Mouse (Mus musculus) B cell, adult 62 days (primary cell): ENCODE results near the gene Rhoj. TPM values are rescaled to one million over a fixed set of nuclear protein-coding genes. Genes with fewer than 3 reads are reported as not detected.

Source experiments
- total RNA-seq: library from RNA; stranded (reverse); gene quantifications from 4 replicates; pipeline ENCODE4 v1.2.4, GENCODE M21; 2023

Gene Rhoj
- not detected in 4 replicates for total RNA-seq

DNA sequence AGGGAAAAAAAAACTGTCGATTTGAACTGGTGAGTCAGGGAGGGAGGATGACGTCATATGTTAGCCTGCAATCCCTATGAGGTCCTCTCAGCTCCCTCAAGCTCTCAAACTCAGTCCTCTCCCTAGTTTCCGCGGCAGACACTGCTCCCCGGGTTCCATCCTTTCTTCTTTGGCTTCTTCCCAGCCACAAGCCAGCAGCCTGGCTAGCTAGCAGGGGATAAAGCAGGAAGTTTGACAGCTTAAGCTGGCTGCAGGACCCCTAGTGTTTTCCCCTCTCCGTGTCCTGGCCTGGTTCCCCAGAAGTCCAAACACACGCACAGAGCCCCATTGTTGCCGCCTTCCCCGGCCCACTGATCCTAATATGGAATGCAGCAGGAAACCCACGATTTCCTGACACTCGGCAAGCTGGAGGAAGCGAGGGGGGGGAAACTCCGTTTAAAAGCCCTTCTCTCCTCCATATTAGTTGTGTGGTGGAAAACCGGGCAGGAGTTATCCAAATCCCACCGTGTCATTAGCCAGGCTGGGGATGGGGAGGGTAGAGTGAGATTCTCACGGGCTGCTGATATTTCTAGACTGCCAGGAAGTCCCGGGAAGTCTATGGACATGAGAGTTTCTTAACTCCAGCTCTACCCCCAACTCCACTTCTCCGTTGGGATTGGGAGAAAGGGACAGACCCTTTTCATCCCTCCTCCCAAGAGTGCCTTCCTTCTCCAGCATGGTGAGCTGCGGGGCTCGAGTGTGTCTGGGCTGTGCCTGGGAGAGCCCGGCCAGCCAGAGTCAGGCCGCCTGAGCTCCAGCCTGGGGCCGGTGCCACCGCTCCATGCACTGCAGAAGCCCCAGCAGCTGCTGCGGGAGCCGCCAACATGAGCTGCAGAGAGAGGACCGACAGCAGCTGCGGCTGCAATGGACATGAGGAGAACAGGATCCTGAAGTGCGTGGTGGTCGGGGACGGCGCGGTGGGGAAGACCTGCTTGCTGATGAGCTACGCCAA lies at the start of gene Rhoj:
Rhoj (plus strand) TSS at position 362 of the 991 bp plus-strand sequence.

DNA sequence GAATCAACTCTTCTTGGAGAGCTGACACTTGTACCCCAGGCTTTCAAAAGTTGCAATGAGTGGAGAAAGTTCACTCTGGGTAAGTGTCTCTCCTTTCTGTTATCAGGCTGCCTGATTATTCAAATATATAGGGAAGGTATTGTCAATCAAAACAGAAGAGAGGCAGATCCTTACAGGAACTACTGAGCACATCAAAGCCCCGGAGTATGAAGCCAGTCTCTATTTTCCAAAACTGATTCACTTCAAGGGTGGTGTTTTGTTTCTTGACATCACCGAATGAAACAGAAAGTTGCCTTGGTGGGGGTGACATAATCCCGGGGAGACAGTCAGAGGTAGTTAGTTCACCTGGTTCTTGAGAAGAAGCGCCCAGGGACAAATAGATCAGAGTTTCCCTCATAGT lies 108.6 kb downstream of the Rhoj start, which contains the start of gene Gphb5:
Gphb5 (minus strand) TSS at position 101 of the 400 bp plus-strand sequence.

Other genes with a start within 250 kb of the Rhoj start
- gene Kcnh5, start 131.0 kb upstream of the Rhoj start, total RNA-seq: 0.27 to 0.53 TPM (median 0.40 TPM) in 4 replicates
- gene Gphb5, start 108.5 kb downstream of the Rhoj start, total RNA-seq: not detected in 4 replicates